Mouse (Mus musculus): ENCODE measurements around the gene Arhgap22.

GRCm38 (mm10) chr14:33258256-33258655, 44.4 kb downstream of the Arhgap22 start:
- TF ChIP-seq ZNF384 (IDR thresholded peaks at IDR 0.05; ENCODE audit: low read depth, low read length), result no peak
- no peak for TF ChIP-seq MAFK (IDR thresholded peaks at IDR 0.05; ENCODE audit: insufficient read depth, low read depth, low read length)
- no peak for TF ChIP-seq HCFC1 (IDR thresholded peaks at IDR 0.05; ENCODE audit: borderline replicate concordance, insufficient read depth, low read length)
- TF ChIP-seq ZC3H11A (IDR thresholded peaks at IDR 0.05; ENCODE audit: borderline replicate concordance, low read depth, low read length), result no peak
- TF ChIP-seq CHD2 (IDR thresholded peaks at IDR 0.05; ENCODE audit: low read depth, low read length), result no peak
